In the genomic region with DNA sequence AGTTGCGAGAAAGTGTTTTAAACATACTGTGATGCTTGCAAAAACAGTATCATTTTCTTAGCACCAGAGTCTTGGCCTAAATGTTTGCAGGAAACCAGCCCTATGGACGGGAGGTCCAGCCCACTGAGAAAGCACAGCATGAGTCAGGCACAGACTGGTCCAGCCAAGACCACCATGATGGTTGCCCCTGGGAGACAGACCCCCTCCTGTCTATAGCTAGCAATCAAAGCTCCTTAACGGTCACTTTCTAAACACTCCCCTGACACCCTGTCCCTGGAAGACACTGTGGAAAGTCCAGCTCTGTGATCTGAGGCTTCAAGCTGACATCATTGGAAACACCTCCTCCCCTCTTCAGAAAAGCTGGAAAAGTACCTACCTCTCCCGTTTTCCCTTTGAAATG, we compare ENCODE assay signal across 21 mouse cellular contexts. TPM values are rescaled to one million over a fixed set of nuclear protein-coding genes. Genes with fewer than 3 reads are reported as not detected.
DNase-seq lines count a peak whose midpoint lies in the region; ATAC-seq and TF ChIP-seq lines count a peak whose summit lies in the region.
"Had no signal": no experiment of that assay in that cellular context is flagged by ENCODE, and none has a peak within 500 bp of the region (broad histone marks: within the 10 kb centered on the region; RNA-seq: fewer than 3 reads in every experiment).

No protein-coding gene starts in this region.

- no peak overlapping the region for H3K4me3 ChIP-seq in embryonic facial prominence, embryonic 14.5 days (ENCODE audit: low read depth, low read length)
- H3K4me3 ChIP-seq in limb, embryonic 15.5 days, result no peak overlapping the region
- H3K4me3 ChIP-seq in thymus, adult 2 months (ENCODE audit: control insufficient read depth, insufficient read depth, low read length), result no peak overlapping the region
- H3K4me3 ChIP-seq: forebrain, embryonic 15.5 days; heart, embryonic 12.5 days; midbrain, embryonic 12.5 days had no signal

- peak overlapping the region; percentile 63; the same call in 1 of the 2 replicates for H3K27ac ChIP-seq in embryonic facial prominence, embryonic 14.5 days (replicated peaks; ENCODE audit: low read depth, low read length)
- peak overlapping the region; percentile 83 for H3K27ac ChIP-seq in limb, embryonic 15.5 days
- H3K27ac ChIP-seq in thymus, adult 2 months (ENCODE audit: control insufficient read depth, insufficient read depth, low read length), result no peak overlapping the region
- H3K27ac ChIP-seq: forebrain, embryonic 15.5 days; liver, embryonic 14.5 days; midbrain, embryonic 12.5 days had no signal

- no peak for TF ChIP-seq POLR2A in thymus, adult 2 months (IDR thresholded peaks at IDR 0.05; ENCODE audit: control insufficient read depth, extremely low read depth, insufficient read depth, low read length, poor library complexity)

- WGBS in embryonic facial prominence, embryonic 14.5 days, result 41% methylated on average over 4 of the region's 4 CpGs
- 34% methylated on average over 4 of the region's 4 CpGs for WGBS in limb, embryonic 15.5 days
- 90% methylated on average over 4 of the region's 4 CpGs for WGBS in thymus, adult 2 months

- H3K27me3 ChIP-seq in embryonic facial prominence, embryonic 14.5 days (replicated peaks; ENCODE audit: control insufficient read depth, insufficient read depth, low read length), result no peaks in the 10 kb centered on the region
- no peaks in the 10 kb centered on the region for H3K27me3 ChIP-seq in limb, embryonic 15.5 days
- no peaks in the 10 kb centered on the region for H3K27me3 ChIP-seq in thymus, adult 2 months (ENCODE audit: control insufficient read depth, insufficient read depth, low read length)
- H3K27me3 ChIP-seq: heart, embryonic 12.5 days had no signal

- TF ChIP-seq CTCF in thymus, adult 2 months (IDR thresholded peaks at IDR 0.05; ENCODE audit: borderline replicate concordance, control insufficient read depth, extremely low read depth, insufficient read depth, low read length, poor library complexity), result no peak

- H3K36me3 ChIP-seq in embryonic facial prominence, embryonic 14.5 days (ENCODE audit: control insufficient read depth, insufficient read depth, low read length), result no peaks in the 10 kb centered on the region
- H3K36me3 ChIP-seq in limb, embryonic 15.5 days, result no peaks in the 10 kb centered on the region
- H3K36me3 ChIP-seq in thymus, adult 2 months (ENCODE audit: control insufficient read depth, insufficient read depth, low read length), result no peaks in the 10 kb centered on the region
- H3K36me3 ChIP-seq: forebrain, embryonic 15.5 days; midbrain, embryonic 12.5 days had no signal

- peak; percentile 25 for DNase-seq in heart, postnatal 4 days
- DNase-seq in heart, postnatal 14 days, result no peak
- peak; percentile 56 for DNase-seq in lung, postnatal 10 days
- no peak for DNase-seq in lung, postnatal 25 days (ENCODE audit: low spot score)
- DNase-seq in embryonic facial prominence, embryonic 14.5 days (ENCODE audit: low spot score), result peak; percentile 23
- no peak for DNase-seq in thymus, adult 2 months
- DNase-seq: adrenal gland, postnatal 14 days; cerebellum, adult 11 months; cerebellum, postnatal 25 days; gastrocnemius, postnatal 36 days; kidney, adult 2 months; kidney, postnatal 10 days; right cerebral cortex, postnatal 14 days; spleen, adult 18-20 months; thymus, postnatal 4 days had no signal

- peaks cover 27% of the 10 kb centered on the region for H3K4me1 ChIP-seq in embryonic facial prominence, embryonic 14.5 days (ENCODE audit: control insufficient read depth, insufficient read depth, low read length)
- peaks cover 34% of the 10 kb centered on the region for H3K4me1 ChIP-seq in limb, embryonic 15.5 days
- H3K4me1 ChIP-seq in thymus, adult 2 months (replicated peaks; ENCODE audit: control insufficient read depth, insufficient read depth, low read length), result no peaks in the 10 kb centered on the region

- no peak overlapping the region for H3K9ac ChIP-seq in embryonic facial prominence, embryonic 14.5 days (ENCODE audit: low read depth, low read length)
- H3K9ac ChIP-seq in limb, embryonic 15.5 days, result no peak overlapping the region
- H3K9ac ChIP-seq: forebrain, embryonic 15.5 days; liver, embryonic 14.5 days; midbrain, embryonic 12.5 days had no signal

- ATAC-seq in embryonic facial prominence, embryonic 14.5 days (ENCODE audit: low read depth), result no peak
- peak; percentile 71; the same call in 1 of the 2 replicates for ATAC-seq in limb, embryonic 15.5 days (ENCODE audit: insufficient number of reproducible peaks, low FRiP score, low TSS enrichment, low read depth)
- ATAC-seq: forebrain, embryonic 15.5 days had no signal

- intact Hi-C loops in heart, postnatal 14 days (cut with DNase I), result no loop called here

- no peak overlapping the region for H3K4me2 ChIP-seq in embryonic facial prominence, embryonic 14.5 days (ENCODE audit: low read depth, low read length)
- H3K4me2 ChIP-seq in limb, embryonic 15.5 days, result no peak overlapping the region
- H3K4me2 ChIP-seq: forebrain, embryonic 15.5 days; heart, embryonic 12.5 days; midbrain, embryonic 12.5 days had no signal

- H3K9me3 ChIP-seq in embryonic facial prominence, embryonic 14.5 days (ENCODE audit: control insufficient read depth, low read length), result no peaks in the 10 kb centered on the region
- no peaks in the 10 kb centered on the region for H3K9me3 ChIP-seq in limb, embryonic 15.5 days
- H3K9me3 ChIP-seq: forebrain, embryonic 15.5 days; heart, embryonic 12.5 days; midbrain, embryonic 12.5 days had no signal

RNA-seq across cellular contexts. Expression of a gene that starts 17.4 kb away (rescaled TPM):
- total RNA-seq in heart, postnatal 4 days (2021), result 10 to 100 TPM; 55.8 to 56.7 TPM
- 10 to 100 TPM; 29.6 to 35.1 TPM for total RNA-seq in heart, postnatal 14 days (2021)
- 11.7 and 12.6 TPM in 2 replicates for polyA plus RNA-seq in embryonic facial prominence, embryonic 14.5 days (2014; fragmentation: Nextera tagmentation; extraction: Ambion mirVana)
- 17.5 and 18.7 TPM in 2 replicates for polyA plus RNA-seq in limb, embryonic 15.5 days (2015; fragmentation: Nextera tagmentation; extraction: Ambion mirVana)
- 2.7 and 2.8 TPM in 2 replicates for polyA plus RNA-seq in thymus, adult 2 months (2012; rRNA removed)
- total RNA-seq: CH12.LX had no signal

Comparison
In these comparisons a context has a peak if more than half of its experiments do, and no peak if none do; other contexts are left out.
1. DNase-seq: peak in heart, postnatal 4 days (single experiment), lung, postnatal 10 days (single experiment) and embryonic facial prominence, embryonic 14.5 days (single experiment); none in heart, postnatal 14 days (0 of 2), lung, postnatal 25 days (single experiment) and thymus, adult 2 months (single experiment).